Mouse (Mus musculus) heart, postnatal 10 days (tissue): ENCODE measurements around the gene Gm8251. TPM values are rescaled to one million over a fixed set of nuclear protein-coding genes. Genes with fewer than 3 reads are reported as not detected.

Experiments used
- total RNA-seq, 2 experiments: library from RNA; stranded (reverse); gene quantifications; 2 replicates each; pipeline ENCODE4 v1.2.3; 2021

Gm8251 gene
- total RNA-seq, 2 experiments from 2014 or later: not detected

Other genes with a start within 250 kb of the Gm8251 start
- gene Uxs1, start 234.1 kb downstream of the Gm8251 start, total RNA-seq: 10 to 100 TPM; 10.9 to 12.7 TPM
- 10 to 100 TPM; 47.7 to 49.0 TPM for gene Tpp2, start 128.3 kb downstream of the Gm8251 start, total RNA-seq
- not detected for gene Mettl21c, start 41.9 kb downstream of the Gm8251 start, total RNA-seq
- 10 to 100 TPM; 10.1 to 12.7 TPM for gene Tex30, start 40.5 kb upstream of the Gm8251 start, total RNA-seq
- gene Kdelc1, start 56.9 kb upstream of the Gm8251 start, total RNA-seq: 10 to 100 TPM; 23.7 to 27.0 TPM
- 10 to 100 TPM in 1 of 2 experiments, 1 to 10 TPM in 1; 9.0 to 11.3 TPM for gene Bivm, start 57.0 kb upstream of the Gm8251 start, total RNA-seq
- 10 to 100 TPM; 17.1 to 20.5 TPM for gene Ercc5, start 85.8 kb upstream of the Gm8251 start, total RNA-seq
- under 1 TPM in 1 of 2 experiments, not detected in 1; 0.12 TPM for gene Mettl21e, start 157.0 kb upstream of the Gm8251 start, total RNA-seq